Mouse (Mus musculus) heart, adult 8-10 months (tissue): ENCODE measurements at regions not wholly inside any gene's neighbourhood (a gene's known extent, or its start where the extent isn't known, plus 50 kb on each side); places are given as distances from the start of the nearest gene placed in this dataset. TPM values are rescaled to one million over a fixed set of nuclear protein-coding genes. Genes with fewer than 3 reads are reported as not detected.

ENCODE experiments used
- microRNA-seq: library from miRNA; unstranded; fragments of <30 nt; microRNA quantifications from one replicate; pipeline ENCODE4 v1.2.0, GENCODE M21; 2022

Small RNA genes in the stretch of these regions (microRNA-seq; reads per million reads assigned to microRNA genes)
- gene Gm24462: not detected
